ENCODE assay signal across 22 mouse cellular contexts in the genomic region with DNA sequence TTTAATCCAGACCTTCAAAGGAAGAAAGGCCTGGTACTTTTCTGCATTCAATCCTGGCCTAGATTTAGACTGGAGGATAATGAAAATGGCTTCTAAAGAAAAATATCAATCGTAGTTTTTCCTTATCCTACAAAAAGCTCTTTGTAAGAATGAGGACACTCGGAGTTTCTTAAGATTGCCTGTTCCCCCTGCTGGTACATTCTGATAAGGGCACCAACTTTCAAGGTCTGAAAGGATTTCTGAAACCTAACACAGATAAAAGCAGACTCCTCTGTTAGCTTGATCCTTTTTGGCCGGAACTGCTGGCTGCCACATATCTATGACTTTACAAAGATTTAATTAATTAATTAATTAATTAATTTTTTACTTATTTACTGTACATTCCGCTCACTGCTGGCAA. TPM values are rescaled to one million over a fixed set of nuclear protein-coding genes. Genes with fewer than 3 reads are reported as not detected.
DNase-seq lines count a peak whose midpoint lies in the region; ATAC-seq and TF ChIP-seq lines count a peak whose summit lies in the region.
"Had no signal": no experiment of that assay in that cellular context is flagged by ENCODE, and none has a peak within 500 bp of the region (broad histone marks: within the 10 kb centered on the region; RNA-seq: fewer than 3 reads in every experiment).

No protein-coding gene starts in this region.

- peaks cover 4% of the 10 kb centered on the region; the same call in 1 of the 2 replicates for H3K79me2 ChIP-seq in heart, adult 2 months (replicated peaks; ENCODE audit: control insufficient read depth, insufficient read depth, low read length)

- ATAC-seq in liver, postnatal 0 days, result no peak
- no peak for ATAC-seq in liver, embryonic 12.5 days
- peak; percentile 78 for ATAC-seq in megakaryocyte-erythroid progenitor cell, adult 5-6 weeks (replicated peaks; ENCODE audit: low FRiP score, low TSS enrichment, poor library complexity, severe bottlenecking)
- ATAC-seq: forebrain, embryonic 14.5 days; inflammation-experienced regulatory T-cells, adult 6 months; midbrain, embryonic 13.5 days had no signal

- TF ChIP-seq POLR2A in heart, adult 2 months (IDR thresholded peaks at IDR 0.05; ENCODE audit: insufficient read depth, low read depth, low read length), result no peak

- H3K4me3 ChIP-seq in heart, adult 2 months, result no peak overlapping the region
- no peak overlapping the region for H3K4me3 ChIP-seq in heart, embryonic 10.5 days
- no peak overlapping the region for H3K4me3 ChIP-seq in liver, postnatal 0 days (ENCODE audit: low read depth, low read length)
- H3K4me3 ChIP-seq in liver, embryonic 12.5 days, result no peak overlapping the region
- H3K4me3 ChIP-seq: embryonic facial prominence, embryonic 10.5 days; hindbrain, embryonic 12.5 days; limb, embryonic 15.5 days; midbrain, embryonic 13.5 days; myocyte; neural tube, embryonic 15.5 days had no signal

- H3K4me2 ChIP-seq in liver, postnatal 0 days (ENCODE audit: low read depth, low read length), result no peak overlapping the region
- H3K4me2 ChIP-seq in liver, embryonic 12.5 days, result no peak overlapping the region
- H3K4me2 ChIP-seq: heart, embryonic 11.5 days; hindbrain, embryonic 12.5 days; limb, embryonic 15.5 days; midbrain, embryonic 13.5 days; neural tube, embryonic 15.5 days had no signal

- no peaks in the 10 kb centered on the region for H3K27me3 ChIP-seq in heart, adult 2 months (ENCODE audit: control insufficient read depth, insufficient read depth, low read length)
- no peaks in the 10 kb centered on the region for H3K27me3 ChIP-seq in heart, embryonic 10.5 days (ENCODE audit: insufficient read depth, poor library complexity, severe bottlenecking)
- H3K27me3 ChIP-seq in liver, postnatal 0 days (ENCODE audit: insufficient read depth, low read length), result no peaks in the 10 kb centered on the region
- no peaks in the 10 kb centered on the region for H3K27me3 ChIP-seq in liver, embryonic 12.5 days (replicated peaks)
- H3K27me3 ChIP-seq: hindbrain, embryonic 12.5 days; limb, embryonic 15.5 days; midbrain, embryonic 13.5 days; neural tube, embryonic 15.5 days had no signal

- H3K9me3 ChIP-seq in heart, embryonic 10.5 days, result no peaks in the 10 kb centered on the region
- H3K9me3 ChIP-seq in liver, postnatal 0 days (ENCODE audit: low read length), result no peaks in the 10 kb centered on the region
- H3K9me3 ChIP-seq in liver, embryonic 12.5 days (replicated peaks), result no peaks in the 10 kb centered on the region
- H3K9me3 ChIP-seq: embryonic facial prominence, embryonic 10.5 days; hindbrain, embryonic 12.5 days; limb, embryonic 15.5 days; midbrain, embryonic 13.5 days; neural tube, embryonic 15.5 days had no signal

- H3K9ac ChIP-seq in heart, adult 2 months (ENCODE audit: low read depth, low read length), result no peak overlapping the region
- no peak overlapping the region for H3K9ac ChIP-seq in liver, postnatal 0 days (replicated peaks)
- H3K9ac ChIP-seq in liver, embryonic 12.5 days, result no peak overlapping the region
- H3K9ac ChIP-seq: hindbrain, embryonic 12.5 days; limb, embryonic 15.5 days; midbrain, embryonic 13.5 days; neural tube, embryonic 15.5 days had no signal

- intact Hi-C loops in heart, adult 2 months (cut with DNase I), result no loop called here

- 69% methylated on average over 4 of the region's 4 CpGs for WGBS in heart, adult 2 months
- 60% methylated on average over 4 of the region's 4 CpGs for WGBS in heart, embryonic 10.5 days
- 54% methylated on average over 4 of the region's 4 CpGs for WGBS in liver, postnatal 0 days (ENCODE audit: insufficient replicate concordance)
- WGBS in liver, embryonic 12.5 days (ENCODE audit: insufficient replicate concordance), result 36% methylated on average over 4 of the region's 4 CpGs

- TF ChIP-seq CTCF in heart, adult 2 months (IDR thresholded peaks at IDR 0.05), result peak; percentile 10; the same call in 1 of the 2 replicates
- peak; percentile 29; the same call in 1 of the 2 replicates for TF ChIP-seq CTCF in liver, postnatal 0 days (IDR thresholded peaks at IDR 0.05; ENCODE audit: low read depth)

- TF ChIP-seq EP300 in heart, adult 2 months (IDR thresholded peaks at IDR 0.05; ENCODE audit: insufficient read depth, low read depth, low read length), result no peak
- no peak for TF ChIP-seq EP300 in liver, postnatal 0 days (IDR thresholded peaks at IDR 0.05; ENCODE audit: low read depth)

- H3K27ac ChIP-seq in heart, adult 2 months, result no peak overlapping the region
- H3K27ac ChIP-seq in heart, embryonic 10.5 days, result no peak overlapping the region
- H3K27ac ChIP-seq in liver, postnatal 0 days (ENCODE audit: low read depth), result no peak overlapping the region
- no peak overlapping the region for H3K27ac ChIP-seq in liver, embryonic 12.5 days
- H3K27ac ChIP-seq: embryonic facial prominence, embryonic 10.5 days; hindbrain, embryonic 12.5 days; limb, embryonic 15.5 days; midbrain, embryonic 13.5 days; neural tube, embryonic 15.5 days had no signal

- no peaks in the 10 kb centered on the region for H3K36me3 ChIP-seq in heart, adult 2 months (ENCODE audit: control insufficient read depth, insufficient read depth, low read length)
- H3K36me3 ChIP-seq in heart, embryonic 10.5 days, result peaks cover 18% of the 10 kb centered on the region
- 0 out of 2 replicates have a peak, but pooled peaks cover 5% of the 10 kb centered on the region for H3K36me3 ChIP-seq in liver, postnatal 0 days (replicated peaks; ENCODE audit: insufficient read depth, low read length)
- H3K36me3 ChIP-seq in liver, embryonic 12.5 days, result peaks cover 21% of the 10 kb centered on the region

- no peaks in the 10 kb centered on the region; the same call in 1 of the 2 replicates for H3K4me1 ChIP-seq in heart, adult 2 months (ENCODE audit: control insufficient read depth, insufficient read depth, low read length)
- H3K4me1 ChIP-seq in heart, embryonic 10.5 days, result no peaks in the 10 kb centered on the region
- no peaks in the 10 kb centered on the region for H3K4me1 ChIP-seq in liver, postnatal 0 days (ENCODE audit: insufficient read depth)
- H3K4me1 ChIP-seq in liver, embryonic 12.5 days, result peaks cover 8% of the 10 kb centered on the region; the same call in 1 of the 2 replicates
- H3K4me1 ChIP-seq: embryonic facial prominence, embryonic 10.5 days; hindbrain, embryonic 12.5 days; limb, embryonic 15.5 days; midbrain, embryonic 13.5 days; neural tube, embryonic 15.5 days had no signal

- no peak for DNase-seq in heart, adult 2 months
- no peak for DNase-seq in heart, embryonic 10.5 days (ENCODE audit: low spot score)
- no peak for DNase-seq in liver, postnatal 0 days
- peak; percentile 51 for DNase-seq in NIH3T3 (ENCODE audit: low read depth)
- DNase-seq in spleen, adult 12 weeks (ENCODE audit: low spot score), result no peak
- DNase-seq: adrenal gland, postnatal 36 days; cerebellum, adult 9-10 months; heart, postnatal 10 days; layer of hippocampus, postnatal 36 days; lung, adult 2 months; right cerebral cortex, postnatal 14 days had no signal

RNA-seq across cellular contexts. Expression of a gene that starts 10.2 kb away (rescaled TPM):
- 1 to 10 TPM; 3.7 to 4.6 TPM for total RNA-seq in heart, adult 2 months (2021)
- polyA plus RNA-seq in heart, adult 2 months (2012; rRNA removed), result 3.3 and 3.4 TPM in 2 replicates
- 16.0 and 17.8 TPM in 2 replicates for polyA plus RNA-seq in heart, embryonic 10.5 days (2016; fragmentation: Nextera tagmentation; extraction: Ambion mirVana)
- 2.5 and 3.2 TPM in 2 replicates for polyA plus RNA-seq in liver, postnatal 0 days (2015; fragmentation: Nextera tagmentation; extraction: Ambion mirVana)
- polyA plus RNA-seq in liver, embryonic 12.5 days (2016; fragmentation: Nextera tagmentation; extraction: Ambion mirVana), result 10.3 and 10.9 TPM in 2 replicates
- 17.9 and 18.8 TPM in 2 replicates for total RNA-seq in megakaryocyte-erythroid progenitor cell, adult 5-6 weeks (2014; fragmentation: Nextera tagmentation)
- 19.8 and 24.8 TPM in 2 replicates for total RNA-seq in megakaryocyte-erythroid progenitor cell, adult 5-6 weeks (2017)

RNA-seq across cellular contexts. Expression of a gene that starts 10.4 kb away (rescaled TPM):
- total RNA-seq in heart, adult 2 months (2021), result 10 to 100 TPM; 13.9 to 15.3 TPM
- 6.0 and 9.7 TPM in 2 replicates for polyA plus RNA-seq in heart, adult 2 months (2012; rRNA removed)
- 6.5 and 6.7 TPM in 2 replicates for polyA plus RNA-seq in heart, embryonic 10.5 days (2016; fragmentation: Nextera tagmentation; extraction: Ambion mirVana)
- polyA plus RNA-seq in liver, postnatal 0 days (2015; fragmentation: Nextera tagmentation; extraction: Ambion mirVana), result 1.9 and 2.0 TPM in 2 replicates
- polyA plus RNA-seq in liver, embryonic 12.5 days (2016; fragmentation: Nextera tagmentation; extraction: Ambion mirVana), result 4.2 and 4.3 TPM in 2 replicates
- total RNA-seq in megakaryocyte-erythroid progenitor cell, adult 5-6 weeks (2014; fragmentation: Nextera tagmentation), result 18.5 and 21.5 TPM in 2 replicates
- total RNA-seq in megakaryocyte-erythroid progenitor cell, adult 5-6 weeks (2017), result 11.7 and 11.9 TPM in 2 replicates

RNA-seq across cellular contexts. Expression of a gene that starts 38.8 kb away (rescaled TPM):
- 10 to 100 TPM; 31.1 to 36.2 TPM for total RNA-seq in heart, adult 2 months (2021)
- polyA plus RNA-seq in heart, adult 2 months (2012; rRNA removed), result 34.8 and 42.2 TPM in 2 replicates
- polyA plus RNA-seq in heart, embryonic 10.5 days (2016; fragmentation: Nextera tagmentation; extraction: Ambion mirVana), result 18.1 and 21.9 TPM in 2 replicates
- 4.5 and 4.9 TPM in 2 replicates for polyA plus RNA-seq in liver, postnatal 0 days (2015; fragmentation: Nextera tagmentation; extraction: Ambion mirVana)
- polyA plus RNA-seq in liver, embryonic 12.5 days (2016; fragmentation: Nextera tagmentation; extraction: Ambion mirVana), result 4.4 and 4.5 TPM in 2 replicates
- total RNA-seq in megakaryocyte-erythroid progenitor cell, adult 5-6 weeks (2014; fragmentation: Nextera tagmentation), result 3.8 and 4.4 TPM in 2 replicates
- total RNA-seq in megakaryocyte-erythroid progenitor cell, adult 5-6 weeks (2017), result 2.1 and 4.7 TPM in 2 replicates

RNA-seq across cellular contexts. Expression of a gene that starts 39.9 kb away (rescaled TPM):
- 100 to 1,000 TPM; 127 to 130 TPM for total RNA-seq in heart, adult 2 months (2021)
- polyA plus RNA-seq in heart, adult 2 months (2012; rRNA removed), result 152 and 168 TPM in 2 replicates
- polyA plus RNA-seq in heart, embryonic 10.5 days (2016; fragmentation: Nextera tagmentation; extraction: Ambion mirVana), result 80.4 and 103 TPM in 2 replicates
- polyA plus RNA-seq in liver, postnatal 0 days (2015; fragmentation: Nextera tagmentation; extraction: Ambion mirVana), result 23.3 and 23.4 TPM in 2 replicates
- polyA plus RNA-seq in liver, embryonic 12.5 days (2016; fragmentation: Nextera tagmentation; extraction: Ambion mirVana), result 41.7 and 43.1 TPM in 2 replicates
- total RNA-seq in megakaryocyte-erythroid progenitor cell, adult 5-6 weeks (2014; fragmentation: Nextera tagmentation), result 61.3 and 78.4 TPM in 2 replicates
- total RNA-seq in megakaryocyte-erythroid progenitor cell, adult 5-6 weeks (2017), result 85.0 and 105 TPM in 2 replicates

RNA-seq across cellular contexts. Expression of a gene that starts 44.5 kb away (rescaled TPM):
- 10 to 100 TPM in 1 of 2 experiments, 1 to 10 TPM in 1; 8.4 to 10.5 TPM for total RNA-seq in heart, adult 2 months (2021)
- 7.4 TPM in 2 replicates for polyA plus RNA-seq in heart, adult 2 months (2012; rRNA removed)
- polyA plus RNA-seq in heart, embryonic 10.5 days (2016; fragmentation: Nextera tagmentation; extraction: Ambion mirVana), result 60.9 and 82.5 TPM in 2 replicates
- polyA plus RNA-seq in liver, postnatal 0 days (2015; fragmentation: Nextera tagmentation; extraction: Ambion mirVana), result 100 and 103 TPM in 2 replicates
- polyA plus RNA-seq in liver, embryonic 12.5 days (2016; fragmentation: Nextera tagmentation; extraction: Ambion mirVana), result 60.5 and 70.9 TPM in 2 replicates
- 9.1 and 11.9 TPM in 2 replicates for total RNA-seq in megakaryocyte-erythroid progenitor cell, adult 5-6 weeks (2014; fragmentation: Nextera tagmentation)
- 29.1 and 73.7 TPM in 2 replicates for total RNA-seq in megakaryocyte-erythroid progenitor cell, adult 5-6 weeks (2017)
